ENCODE assay signal across 9 mouse cellular contexts in the genomic region with DNA sequence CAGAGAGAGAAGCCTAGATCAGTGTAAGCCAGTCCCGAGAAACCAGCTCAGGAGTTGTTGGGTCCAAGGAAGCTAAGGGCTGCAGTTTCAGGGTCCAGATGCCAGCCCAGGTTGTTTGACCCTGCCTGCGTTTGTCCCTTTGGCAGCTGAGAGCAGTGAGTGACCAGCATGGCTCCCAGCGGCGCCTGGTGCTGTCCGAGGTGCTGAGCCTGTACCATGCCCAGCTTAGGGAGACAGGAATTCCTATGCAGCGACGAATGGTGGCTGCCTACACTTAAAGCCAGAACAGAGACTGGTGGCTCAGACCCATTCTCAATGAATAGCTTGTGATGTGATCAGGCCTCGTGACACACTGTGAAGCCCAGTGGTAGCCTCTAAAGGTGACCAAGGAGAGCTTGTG. TPM values are rescaled to one million over a fixed set of nuclear protein-coding genes. Genes with fewer than 3 reads are reported as not detected.
A peak's percentile ranks its signal among the peaks of the same experiment; 100 is the strongest.
DNase-seq lines count a peak whose midpoint lies in the region; ATAC-seq and TF ChIP-seq lines count a peak whose summit lies in the region.
"Had no signal": no experiment of that assay in that cellular context is flagged by ENCODE, and none has a peak within 500 bp of the region (broad histone marks: within the 10 kb centered on the region; RNA-seq: fewer than 3 reads in every experiment).

No protein-coding gene starts in this region.

- no peak overlapping the region for H3K9ac ChIP-seq in hindbrain, embryonic 14.5 days
- H3K9ac ChIP-seq in hindbrain, embryonic 12.5 days = no peak overlapping the region

- no peaks in the 10 kb centered on the region for H3K36me3 ChIP-seq in hindbrain, embryonic 14.5 days (replicated peaks; ENCODE audit: control insufficient read depth, insufficient read depth)
- no peaks in the 10 kb centered on the region for H3K36me3 ChIP-seq in hindbrain, embryonic 12.5 days

- H3K27ac ChIP-seq in hindbrain, embryonic 14.5 days = no peak overlapping the region
- H3K27ac ChIP-seq in hindbrain, embryonic 12.5 days = no peak overlapping the region
- no peak overlapping the region for H3K27ac ChIP-seq in cerebellum, adult 2 months (ENCODE audit: insufficient read depth, low read length)

- H3K9me3 ChIP-seq in hindbrain, embryonic 14.5 days (ENCODE audit: control insufficient read depth, low read length) = no peaks in the 10 kb centered on the region
- H3K9me3 ChIP-seq in hindbrain, embryonic 12.5 days (replicated peaks) = no peaks in the 10 kb centered on the region

- no peak for ATAC-seq in hindbrain, embryonic 14.5 days (ENCODE audit: low FRiP score)
- no peak for ATAC-seq in hindbrain, embryonic 12.5 days (ENCODE audit: low FRiP score)
- ATAC-seq in Patski = peak; percentile 47
- ATAC-seq in granulocyte monocyte progenitor cell, adult 5-6 weeks (replicated peaks; ENCODE audit: poor library complexity, severe bottlenecking) = peak; percentile 74
- ATAC-seq in megakaryocyte, adult 5-6 weeks (ENCODE audit: poor library complexity, severe bottlenecking) = no peak

- 8% methylated on average over 8 of the region's 8 CpGs for WGBS in hindbrain, embryonic 14.5 days
- 5% methylated on average over 8 of the region's 8 CpGs for WGBS in hindbrain, embryonic 12.5 days
- WGBS in cerebellum, adult 2 months = 30% methylated on average over 8 of the region's 8 CpGs

- H3K27me3 ChIP-seq in hindbrain, embryonic 14.5 days (ENCODE audit: control insufficient read depth, insufficient read depth, low read length) = no peaks in the 10 kb centered on the region
- peaks cover 6% of the 10 kb centered on the region for H3K27me3 ChIP-seq in hindbrain, embryonic 12.5 days
- peaks cover 26% of the 10 kb centered on the region for H3K27me3 ChIP-seq in Patski
- H3K27me3 ChIP-seq in cerebellum, adult 2 months (ENCODE audit: control insufficient read depth, insufficient read depth, low read length) = no peaks in the 10 kb centered on the region

- TF ChIP-seq CTCF in Patski (IDR thresholded peaks at IDR 0.05) = no peak
- no peak for TF ChIP-seq CTCF in cerebellum, adult 2 months (IDR thresholded peaks at IDR 0.05; ENCODE audit: borderline replicate concordance, insufficient read depth, low read depth, low read length)

- peaks cover 8% of the 10 kb centered on the region for H3K4me1 ChIP-seq in hindbrain, embryonic 14.5 days (replicated peaks; ENCODE audit: control insufficient read depth, insufficient read depth, low read length)
- peaks cover 27% of the 10 kb centered on the region for H3K4me1 ChIP-seq in hindbrain, embryonic 12.5 days
- no peaks in the 10 kb centered on the region for H3K4me1 ChIP-seq in cerebellum, adult 2 months (ENCODE audit: control insufficient read depth, insufficient read depth, low read length)

- CTCF ChIA-PET in Patski (lab: Charles Lee) = interaction anchor here (1.7 kb wide), 1 partner anchor 9 kb away, joined by 6 read pairs; no protein-coding TSS in a partner anchor

- POLR2A ChIA-PET in Patski (lab: Charles Lee) = no interaction called here

- no peak overlapping the region for H3K4me2 ChIP-seq in hindbrain, embryonic 14.5 days (replicated peaks)
- no peak overlapping the region for H3K4me2 ChIP-seq in hindbrain, embryonic 12.5 days (replicated peaks)

- peak; percentile 40 for DNase-seq in hindbrain, embryonic 14.5 days (ENCODE audit: low spot score)
- DNase-seq in Patski (ENCODE audit: low read depth, low spot score) = no peak
- DNase-seq in lung, postnatal 36 days = peak; percentile 23
- DNase-seq in cerebellum, adult 2 months = no peak
- DNase-seq in spleen, adult 18-20 months = no peak

- H3K4me3 ChIP-seq in hindbrain, embryonic 14.5 days (replicated peaks; ENCODE audit: low read length) = no peak overlapping the region
- no peak overlapping the region for H3K4me3 ChIP-seq in hindbrain, embryonic 12.5 days
- H3K4me3 ChIP-seq in cerebellum, adult 2 months (replicated peaks; ENCODE audit: insufficient read depth, low read depth, low read length) = no peak overlapping the region

- TF ChIP-seq POLR2A in cerebellum, adult 2 months (IDR thresholded peaks at IDR 0.05; ENCODE audit: borderline replicate concordance, insufficient read depth, low read length) = no peak

- in situ Hi-C loops in Patski (cut with MboI; ENCODE audit: low pct_unique_long_range_greater_than_20kb) = loop anchor here (25.0 kb wide), 1 partner anchor 444 kb away; no protein-coding TSS in a partner anchor

RNA-seq across cellular contexts. Expression of a gene that starts 20.8 kb away (rescaled TPM):
- 0.36 and 1.3 TPM in 2 replicates for polyA plus RNA-seq in hindbrain, embryonic 14.5 days (2014; fragmentation: Nextera tagmentation; extraction: Ambion mirVana)
- polyA plus RNA-seq in hindbrain, embryonic 12.5 days (2016; fragmentation: Nextera tagmentation; extraction: Ambion mirVana) = 2.3 and 3.3 TPM in 2 replicates
- not detected for polyA plus RNA-seq in Patski (2021)
- not detected in 2 replicates for total RNA-seq in granulocyte monocyte progenitor cell, adult 5-6 weeks (2014; fragmentation: Nextera tagmentation)
- not detected in 2 replicates for total RNA-seq in granulocyte monocyte progenitor cell, adult 5-6 weeks (2017)
- polyA plus RNA-seq in cerebellum, adult 2 months (2012; rRNA removed) = 0.06 TPM in 1 of 2 replicates, not detected in the other
- total RNA-seq in megakaryocyte, adult 5-6 weeks (2015) = not detected in 2 replicates
- total RNA-seq in megakaryocyte, adult 5-6 weeks (2017) = not detected in 2 replicates
- polyA plus RNA-seq: small intestine, adult 2 months had no signal

RNA-seq across cellular contexts. Expression of a gene that starts 30.8 kb away (rescaled TPM):
- polyA plus RNA-seq in hindbrain, embryonic 14.5 days (2014; fragmentation: Nextera tagmentation; extraction: Ambion mirVana) = 0.16 and 0.37 TPM in 2 replicates
- 0.53 and 0.80 TPM in 2 replicates for polyA plus RNA-seq in hindbrain, embryonic 12.5 days (2016; fragmentation: Nextera tagmentation; extraction: Ambion mirVana)
- 0.12 TPM for polyA plus RNA-seq in Patski (2021)
- total RNA-seq in granulocyte monocyte progenitor cell, adult 5-6 weeks (2014; fragmentation: Nextera tagmentation) = 19.4 and 21.5 TPM in 2 replicates
- 6.5 and 9.0 TPM in 2 replicates for total RNA-seq in granulocyte monocyte progenitor cell, adult 5-6 weeks (2017)
- polyA plus RNA-seq in cerebellum, adult 2 months (2012; rRNA removed) = 0.70 and 1.2 TPM in 2 replicates
- 7.9 and 9.9 TPM in 2 replicates for total RNA-seq in megakaryocyte, adult 5-6 weeks (2015)
- total RNA-seq in megakaryocyte, adult 5-6 weeks (2017) = 5.2 and 7.1 TPM in 2 replicates

RNA-seq across cellular contexts. Expression of a gene that starts 46.0 kb away (rescaled TPM):
- polyA plus RNA-seq in hindbrain, embryonic 14.5 days (2014; fragmentation: Nextera tagmentation; extraction: Ambion mirVana) = 56.3 and 56.7 TPM in 2 replicates
- polyA plus RNA-seq in hindbrain, embryonic 12.5 days (2016; fragmentation: Nextera tagmentation; extraction: Ambion mirVana) = 54.8 and 57.3 TPM in 2 replicates
- 54.1 TPM for polyA plus RNA-seq in Patski (2021)
- 50.9 and 61.5 TPM in 2 replicates for total RNA-seq in granulocyte monocyte progenitor cell, adult 5-6 weeks (2014; fragmentation: Nextera tagmentation)
- total RNA-seq in granulocyte monocyte progenitor cell, adult 5-6 weeks (2017) = 58.6 and 64.3 TPM in 2 replicates
- 61.6 and 65.4 TPM in 2 replicates for polyA plus RNA-seq in cerebellum, adult 2 months (2012; rRNA removed)
- total RNA-seq in megakaryocyte, adult 5-6 weeks (2015) = 72.6 and 76.0 TPM in 2 replicates
- 64.1 and 82.6 TPM in 2 replicates for total RNA-seq in megakaryocyte, adult 5-6 weeks (2017)

RNA-seq across cellular contexts. Expression of a gene that starts 46.1 kb away (rescaled TPM):
- polyA plus RNA-seq in hindbrain, embryonic 14.5 days (2014; fragmentation: Nextera tagmentation; extraction: Ambion mirVana) = 26.6 and 27.1 TPM in 2 replicates
- polyA plus RNA-seq in hindbrain, embryonic 12.5 days (2016; fragmentation: Nextera tagmentation; extraction: Ambion mirVana) = 37.2 and 42.1 TPM in 2 replicates
- 30.8 TPM for polyA plus RNA-seq in Patski (2021)
- total RNA-seq in granulocyte monocyte progenitor cell, adult 5-6 weeks (2014; fragmentation: Nextera tagmentation) = 44.8 and 57.8 TPM in 2 replicates
- total RNA-seq in granulocyte monocyte progenitor cell, adult 5-6 weeks (2017) = 48.5 and 51.3 TPM in 2 replicates
- polyA plus RNA-seq in cerebellum, adult 2 months (2012; rRNA removed) = 36.2 and 37.9 TPM in 2 replicates
- total RNA-seq in megakaryocyte, adult 5-6 weeks (2015) = 30.0 and 32.1 TPM in 2 replicates
- 41.3 and 46.9 TPM in 2 replicates for total RNA-seq in megakaryocyte, adult 5-6 weeks (2017)

Comparison
In these comparisons a context has a peak if more than half of its experiments do, and no peak if none do; other contexts are left out.
1. ATAC-seq: peak in Patski (single experiment) and granulocyte monocyte progenitor cell, adult 5-6 weeks (single experiment); none in hindbrain, embryonic 14.5 days (single experiment), hindbrain, embryonic 12.5 days (single experiment) and megakaryocyte, adult 5-6 weeks (single experiment).
2. DNase-seq: peak in hindbrain, embryonic 14.5 days (single experiment) and lung, postnatal 36 days (single experiment); none in Patski (single experiment), cerebellum, adult 2 months (0 of 2) and spleen, adult 18-20 months (0 of 2).